Mouse (Mus musculus) liver, embryonic 16.5 days (tissue): ENCODE data around the gene Abcd3. TPM values are rescaled to one million over a fixed set of nuclear protein-coding genes. Genes with fewer than 3 reads are reported as not detected.
"Not testable (repeated sequence)": the region's sequence is repeated elsewhere in the genome, so short reads cannot be mapped to it uniquely, and the experiment has no call there.

Source experiments
- ATAC-seq: fragments of 200-750 bp; cut with Nextera tagmentation; 2 replicates; pipeline ENCODE4 v1.8.0; 2017; ENCODE audit warnings: low read depth, mild to moderate bottlenecking, moderate number of reproducible peaks, moderate library complexity
- H3K27ac ChIP-seq: fragments of 300-500 bp; sonication (generic); 2 replicates; pipeline ENCODE4 v1.5.1; 2014; ENCODE audit warnings: mild to moderate bottlenecking, low read length
- H3K27me3 ChIP-seq: fragments of 300-500 bp; sonication (generic); 2 replicates; pipeline ENCODE4 v1.6.1; 2014; ENCODE audit warnings: low read depth, low read length, mixed read lengths; ENCODE audit not compliant: control insufficient read depth, insufficient read depth
- H3K36me3 ChIP-seq: fragments of 300-500 bp; sonication (generic); 2 replicates; pipeline ENCODE4 v1.6.1; 2014; ENCODE audit warnings: mild to moderate bottlenecking; ENCODE audit not compliant: control insufficient read depth, insufficient read depth
- H3K4me1 ChIP-seq: fragments of 300-500 bp; sonication (generic); 2 replicates; pipeline ENCODE4 v1.6.1; 2014; ENCODE audit warnings: low read depth, low read length, mixed read lengths; ENCODE audit not compliant: control insufficient read depth
- H3K4me2 ChIP-seq: fragments of 300-500 bp; sonication (generic); 2 replicates; pipeline ENCODE4 v1.6.1; 2014; ENCODE audit warnings: low read depth, low read length, mixed read lengths
- H3K4me3 ChIP-seq: fragments of 300-500 bp; sonication (generic); 2 replicates; pipeline ENCODE4 v1.5.1; 2014; ENCODE audit warnings: low read depth, mild to moderate bottlenecking, low read length
- H3K9ac ChIP-seq: fragments of 300-500 bp; sonication (generic); 2 replicates; pipeline ENCODE4 v1.6.1; 2014; ENCODE audit warnings: low read depth, low read length
- H3K9me3 ChIP-seq: fragments of 300-500 bp; sonication (generic); replicated peaks from 2 replicates; pipeline ENCODE4 v1.6.1; 2016; ENCODE audit warnings: low read length; ENCODE audit not compliant: control insufficient read depth
- WGBS: fragments of 180-500 bp; shearing (Covaris S2); extraction: QIAGEN DNeasy Blood & Tissue Kit; methylation state at CpG from one replicate; pipeline ENCODE4 v1.1.7; 2014; ENCODE audit not compliant: insufficient replicate concordance; 5-methylcytosine and 5-hydroxymethylcytosine counted together
- polyA plus RNA-seq: library from polyadenylated mRNA; unstranded; fragments of >200 nt; fragmentation: Nextera tagmentation; extraction: Ambion mirVana; gene quantifications from 2 replicates; pipeline ENCODE4 v1.2.1, GENCODE M21; 2015

Gene Abcd3
- polyA plus RNA-seq, 1 experiment from 2014 or later: 28.4 TPM

GRCm38 (mm10) chr3:121766818-121767217 lies 48.3 kb downstream of the Abcd3 start:
- no peak for ATAC-seq
- Histone ChIP-seq H3K4me1 (no peaks in the 10 kb centered on the region), H3K27me3 (no peaks in the 10 kb centered on the region), H3K27ac (no peak overlapping the region), H3K4me2 (no peak overlapping the region), H3K9me3 (no peaks in the 10 kb centered on the region), H3K4me3 (no peak overlapping the region), H3K9ac (no peak overlapping the region), H3K36me3 (peaks cover 5% of the 10 kb centered on the region)
- WGBS: 31% methylated on average over 5 of the region's 5 CpGs

GRCm38 (mm10) chr3:121766048-121766447 lies 49.1 kb downstream of the Abcd3 start:
- no peak for ATAC-seq
- peaks cover 2% of the 10 kb centered on the region for H3K36me3 ChIP-seq
- H3K9ac ChIP-seq: no peak overlapping the region
- H3K4me2 ChIP-seq: no peak overlapping the region
- no peak overlapping the region for H3K4me3 ChIP-seq
- no peak overlapping the region for H3K27ac ChIP-seq
- H3K4me1 ChIP-seq: no peaks in the 10 kb centered on the region
- H3K27me3 ChIP-seq: no peaks in the 10 kb centered on the region
- H3K9me3 ChIP-seq: no peaks in the 10 kb centered on the region

GRCm38 (mm10) chr3:121762056-121762852 lies 52.8 kb downstream of the Abcd3 start:
- 52% methylated on average over 4 of the region's 4 CpGs for WGBS
- Histone ChIP-seq H3K4me1 (no peaks in the 10 kb centered on the region), H3K4me3 (no peak overlapping the region), H3K27me3 (no peaks in the 10 kb centered on the region), H3K27ac (no peak overlapping the region), H3K4me2 (no peak overlapping the region), H3K9ac (no peak overlapping the region), H3K9me3 (no peaks in the 10 kb centered on the region), H3K36me3 (no peaks in the 10 kb centered on the region; the same call in 1 of the 2 replicates)
- ATAC-seq: 0 out of 2 replicates have a peak, but pooled peaks have one; percentile 41

GRCm38 (mm10) chr3:121758373-121758772 lies 56.7 kb downstream of the Abcd3 start:
- Histone ChIP-seq H3K27ac (peak overlapping the region; percentile 9; the same call in 1 of the 2 replicates), H3K4me3 (no peak overlapping the region), H3K9me3 (no peaks in the 10 kb centered on the region), H3K36me3 (no peaks in the 10 kb centered on the region; the same call in 1 of the 2 replicates), H3K9ac (no peak overlapping the region), H3K27me3 (no peaks in the 10 kb centered on the region), H3K4me2 (no peak overlapping the region), H3K4me1 (no peaks in the 10 kb centered on the region)
- ATAC-seq: peak; percentile 51; the same call in 1 of the 2 replicates
- WGBS: 49% methylated on average over 7 of the region's 7 CpGs

- Histone ChIP-seq H3K27ac (no peak overlapping the region), H3K36me3 (no peaks in the 10 kb centered on the region; the same call in 1 of the 2 replicates), H3K9ac (no peak overlapping the region), H3K4me2 (no peak overlapping the region), H3K4me1 (no peaks in the 10 kb centered on the region), H3K27me3 (no peaks in the 10 kb centered on the region), H3K4me3 (no peak overlapping the region), H3K9me3 (no peaks in the 10 kb centered on the region)
- no peak for ATAC-seq
- WGBS: 9% methylated on average over 3 of the region's 3 CpGs
These were observed 60.0 kb downstream of the Abcd3 start for GRCm38 (mm10) chr3:121755152-121755551.

- not testable (repeated sequence) for H3K27ac ChIP-seq, H3K4me1 ChIP-seq, H3K9me3 ChIP-seq, ATAC-seq, H3K27me3 ChIP-seq, H3K9ac ChIP-seq, H3K36me3 ChIP-seq, H3K4me3 ChIP-seq, H3K4me2 ChIP-seq
- 55% methylated on average over 10 of the region's 10 CpGs for WGBS
These were observed 60.6 kb downstream of the Abcd3 start for GRCm38 (mm10) chr3:121754319-121755090.

- not testable (repeated sequence) for H3K4me3 ChIP-seq, H3K27me3 ChIP-seq, ATAC-seq, H3K4me2 ChIP-seq, H3K9me3 ChIP-seq, H3K27ac ChIP-seq, H3K9ac ChIP-seq, H3K4me1 ChIP-seq, H3K36me3 ChIP-seq
- 63% methylated on average over 4 of the region's 4 CpGs for WGBS
These were observed 73.8 kb downstream of the Abcd3 start for GRCm38 (mm10) chr3:121741186-121741848.

- 19% methylated on average over 17 of the region's 17 CpGs for WGBS
- ATAC-seq: no peak
These were observed 75.5 kb downstream of the Abcd3 start for GRCm38 (mm10) chr3:121739489-121740213.

More at GRCm38 (mm10) chr3:121739489-121740213, 75.5 kb downstream of the Abcd3 start:
- no peak overlapping the region for H3K4me2 ChIP-seq
- peaks cover 5% of the 10 kb centered on the region for H3K4me1 ChIP-seq
- no peak overlapping the region for H3K27ac ChIP-seq
- no peak overlapping the region for H3K9ac ChIP-seq
- no peaks in the 10 kb centered on the region for H3K9me3 ChIP-seq
- H3K4me3 ChIP-seq: no peak overlapping the region
- H3K27me3 ChIP-seq: no peaks in the 10 kb centered on the region
- H3K36me3 ChIP-seq: no peaks in the 10 kb centered on the region
